Mouse (Mus musculus) testis, adult 2 months (tissue): ENCODE data around the gene Dpt.

ENCODE experiments used
- CTCF ChIP-seq: fragments of 200-500 bp; IDR thresholded peaks from 2 replicates; pipeline ENCODE4 v1.5.1; 2012; ENCODE audit warnings: low read depth, mild to moderate bottlenecking, inconsistent platforms, low read length, moderate library complexity; ENCODE audit not compliant: control insufficient read depth, insufficient read depth, insufficient replicate concordance
- POLR2A ChIP-seq: fragments of 200-500 bp; IDR thresholded peaks from 2 replicates; pipeline ENCODE4 v1.6.1; 2012; ENCODE audit warnings: low read depth, mild to moderate bottlenecking, inconsistent platforms, low read length, moderate library complexity; ENCODE audit not compliant: control insufficient read depth

DNA sequence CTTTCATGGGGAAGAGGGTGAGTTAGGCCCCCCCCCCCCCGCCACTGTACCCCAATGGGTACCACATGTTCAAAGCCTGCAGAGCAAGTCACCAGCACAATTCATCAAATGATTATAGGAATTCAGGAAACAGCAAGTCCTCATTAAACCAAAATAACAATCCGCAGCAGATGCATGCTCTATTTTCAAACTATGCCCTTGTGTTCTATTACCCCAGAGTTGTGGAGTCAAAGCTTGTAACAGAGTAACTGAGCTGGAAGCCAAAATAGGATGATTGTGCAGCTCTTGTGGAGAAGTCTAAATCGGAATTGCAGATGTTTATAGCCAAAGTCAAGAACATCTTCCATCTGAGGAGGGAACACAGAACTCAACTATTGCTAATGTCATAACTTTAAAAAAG is 40.8 kb upstream of the Dpt start:
- no peak for TF ChIP-seq POLR2A
- TF ChIP-seq CTCF, result no peak
